Mouse (Mus musculus) neural tube, embryonic 11.5 days (tissue): Measurements from ENCODE around the gene Glo1. TPM values are rescaled to one million over a fixed set of nuclear protein-coding genes. Genes with fewer than 3 reads are reported as not detected.
A peak's percentile ranks its signal among the peaks of the same experiment; 100 is the strongest.

ENCODE experiments used
- ATAC-seq: fragments of 200-750 bp; cut with Nextera tagmentation; 2 replicates; pipeline ENCODE4 v1.8.0; 2017; ENCODE audit warnings: moderate number of reproducible peaks, mild to moderate bottlenecking, moderate TSS enrichment, moderate library complexity; ENCODE audit not compliant: insufficient read depth, low FRiP score, low TSS enrichment
- DNase-seq: peaks from one replicate; pipeline ENCODE4 v3.0.0-alpha.2; 2015; ENCODE audit warnings: low spot score
- H3K27ac ChIP-seq: fragments of 300-500 bp; sonication (generic); 2 replicates; pipeline ENCODE4 v1.5.1; 2014; ENCODE audit warnings: low read depth, mild to moderate bottlenecking, low read length
- H3K27me3 ChIP-seq: fragments of 300-500 bp; sonication (generic); 2 replicates; pipeline ENCODE4 v1.6.1; 2014; ENCODE audit warnings: mild to moderate bottlenecking, low read length, mixed read lengths; ENCODE audit not compliant: control insufficient read depth, insufficient read depth
- H3K36me3 ChIP-seq: fragments of 300-500 bp; sonication (generic); 2 replicates; pipeline ENCODE4 v1.6.1; 2014; ENCODE audit warnings: mild to moderate bottlenecking, low read length, moderate library complexity, mixed read lengths; ENCODE audit not compliant: control insufficient read depth, insufficient read depth
- H3K4me1 ChIP-seq: fragments of 300-500 bp; sonication (generic); 2 replicates; pipeline ENCODE4 v1.6.1; 2014; ENCODE audit warnings: low read length, mixed read lengths; ENCODE audit not compliant: control insufficient read depth, insufficient read depth
- H3K4me2 ChIP-seq: fragments of 300-500 bp; sonication (generic); 2 replicates; pipeline ENCODE4 v1.6.1; 2014; ENCODE audit warnings: low read depth, mild to moderate bottlenecking, moderate library complexity
- H3K4me3 ChIP-seq: fragments of 300-500 bp; sonication (generic); 2 replicates; pipeline ENCODE4 v1.5.1; 2014; ENCODE audit warnings: low read depth, low read length
- H3K9ac ChIP-seq: fragments of 300-500 bp; sonication (generic); 2 replicates; pipeline ENCODE4 v1.6.1; 2014; ENCODE audit warnings: mild to moderate bottlenecking, low read length
- H3K9me3 ChIP-seq: fragments of 300-500 bp; sonication (generic); 2 replicates; pipeline ENCODE4 v1.6.1; 2016; ENCODE audit warnings: low read length; ENCODE audit not compliant: control insufficient read depth
- WGBS: fragments of 180-500 bp; shearing (Covaris S2); extraction: QIAGEN DNeasy Blood & Tissue Kit; methylation state at CpG from one replicate; pipeline ENCODE4 v1.1.7; 2014; 5-methylcytosine and 5-hydroxymethylcytosine counted together
- polyA plus RNA-seq: library from polyadenylated mRNA; unstranded; fragments of >200 nt; fragmentation: Nextera tagmentation; extraction: Ambion mirVana; gene quantifications from 2 replicates; pipeline ENCODE4 v1.2.1, GENCODE M21; 2014

The Glo1 gene
- polyA plus RNA-seq, 1 experiment from 2014 or later = 211 TPM

DNA sequence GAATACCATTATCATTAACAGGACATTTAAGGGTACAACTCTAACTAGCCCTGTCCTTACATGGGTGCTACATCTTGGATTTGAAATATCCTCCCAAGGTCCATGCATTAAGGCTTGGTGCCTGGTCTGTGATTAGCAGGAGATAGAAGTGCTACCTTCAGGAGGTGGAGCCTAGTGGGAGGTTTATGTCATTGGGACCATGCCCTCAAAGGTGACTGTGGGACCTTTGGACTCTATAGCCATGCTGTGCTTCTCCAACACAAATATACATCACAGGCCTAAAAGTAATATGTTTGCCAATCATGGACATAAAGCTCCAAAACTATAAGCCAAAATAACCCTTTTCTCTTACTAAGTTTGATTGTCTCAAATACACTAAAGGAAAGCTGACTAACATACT is 58.2 kb downstream of the Glo1 start:
- Histone ChIP-seq H3K27ac (no peak overlapping the region), H3K4me1 (no peaks in the 10 kb centered on the region), H3K9ac (no peak overlapping the region), H3K4me2 (no peak overlapping the region), H3K36me3 (no peaks in the 10 kb centered on the region), H3K4me3 (no peak overlapping the region), H3K9me3 (no peaks in the 10 kb centered on the region), H3K27me3 (no peaks in the 10 kb centered on the region)
- ATAC-seq = no peak
- no peak for DNase-seq

DNA sequence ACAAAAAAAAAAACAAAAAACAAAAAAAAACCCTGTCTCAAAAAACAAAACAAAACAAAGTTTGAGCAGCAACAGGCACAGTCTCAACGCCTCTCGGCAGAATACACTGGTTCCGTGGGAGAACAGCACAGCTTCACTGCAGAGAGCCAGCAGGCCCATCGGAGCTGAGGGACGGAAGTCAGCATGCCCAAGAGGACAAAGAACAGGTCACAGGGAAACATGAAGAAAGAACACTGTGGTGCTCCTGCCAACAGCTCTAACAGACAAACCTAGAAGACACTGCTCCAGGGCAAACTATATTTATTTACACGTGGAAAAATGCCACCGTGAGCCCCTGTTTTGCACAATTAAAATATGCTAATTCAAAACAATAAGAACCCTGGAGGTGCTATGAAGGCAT is 61.7 kb downstream of the Glo1 start:
- Histone ChIP-seq H3K4me1 (no peaks in the 10 kb centered on the region), H3K9me3 (no peaks in the 10 kb centered on the region), H3K4me3 (no peak overlapping the region), H3K27me3 (no peaks in the 10 kb centered on the region), H3K27ac (no peak overlapping the region), H3K9ac (no peak overlapping the region), H3K36me3 (no peaks in the 10 kb centered on the region), H3K4me2 (no peak overlapping the region)
- DNase-seq = no peak
- 86% methylated on average over 7 of the region's 7 CpGs for WGBS
- no peak for ATAC-seq

DNA sequence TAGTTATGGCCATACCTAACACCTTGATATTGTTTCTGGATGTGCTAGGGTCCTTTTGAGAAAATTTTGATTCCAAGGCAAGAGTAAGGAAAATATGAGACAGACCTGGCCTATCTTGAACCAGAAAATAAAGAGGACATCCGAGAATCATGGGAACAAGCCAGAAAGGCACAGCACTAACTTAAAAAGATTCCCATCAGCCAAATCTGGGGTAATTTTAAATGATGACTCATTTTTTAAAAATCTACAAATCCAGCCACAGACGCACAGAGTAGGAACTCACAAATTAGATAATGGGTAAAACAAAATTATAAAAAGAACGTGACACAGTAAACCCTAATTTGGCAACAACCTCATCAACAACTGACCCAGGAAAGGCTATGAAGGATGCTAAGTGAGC is 62.3 kb downstream of the Glo1 start:
- Histone ChIP-seq H3K36me3 (no peaks in the 10 kb centered on the region), H3K9me3 (no peaks in the 10 kb centered on the region), H3K27ac (no peak overlapping the region), H3K27me3 (no peaks in the 10 kb centered on the region), H3K9ac (no peak overlapping the region), H3K4me1 (no peaks in the 10 kb centered on the region), H3K4me2 (no peak overlapping the region), H3K4me3 (no peak overlapping the region)
- 94% methylated on average over 3 of the region's 3 CpGs for WGBS
- ATAC-seq (no peak), DNase-seq (no peak)

DNA sequence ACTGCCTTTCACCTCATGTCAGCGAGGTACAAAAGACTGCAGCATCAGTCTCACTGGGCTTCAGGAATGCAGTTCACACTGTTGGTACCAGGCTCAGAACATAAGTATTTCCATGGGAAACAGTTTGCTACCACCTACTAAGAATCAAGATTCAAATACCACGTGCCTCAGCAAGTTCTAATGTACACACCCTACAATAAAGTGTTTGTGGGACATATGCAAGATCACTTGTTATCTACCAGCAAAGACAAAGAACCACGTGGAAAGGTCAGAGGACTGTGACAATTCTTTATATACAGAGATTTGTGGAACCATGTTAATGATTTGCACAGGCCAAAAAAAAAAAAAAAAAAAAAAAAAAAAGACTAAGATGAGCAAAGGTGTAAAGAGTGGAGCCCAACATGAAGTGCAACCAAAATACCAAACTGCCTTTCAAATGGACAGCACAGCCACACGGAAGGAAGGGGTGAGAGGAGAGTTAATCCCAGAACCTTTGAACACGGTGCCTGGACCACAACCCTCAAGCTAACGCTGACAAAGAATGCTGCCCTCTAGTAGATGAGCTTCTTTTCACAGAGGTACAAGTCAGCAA is 63.1 kb downstream of the Glo1 start:
- 77% methylated on average over 6 of the region's 6 CpGs for WGBS
- Histone ChIP-seq H3K4me2 (no peak overlapping the region), H3K9me3 (no peaks in the 10 kb centered on the region), H3K4me1 (no peaks in the 10 kb centered on the region), H3K27ac (no peak overlapping the region), H3K4me3 (no peak overlapping the region), H3K9ac (no peak overlapping the region), H3K27me3 (no peaks in the 10 kb centered on the region), H3K36me3 (no peaks in the 10 kb centered on the region)
- no peak for DNase-seq
- no peak for ATAC-seq

DNA sequence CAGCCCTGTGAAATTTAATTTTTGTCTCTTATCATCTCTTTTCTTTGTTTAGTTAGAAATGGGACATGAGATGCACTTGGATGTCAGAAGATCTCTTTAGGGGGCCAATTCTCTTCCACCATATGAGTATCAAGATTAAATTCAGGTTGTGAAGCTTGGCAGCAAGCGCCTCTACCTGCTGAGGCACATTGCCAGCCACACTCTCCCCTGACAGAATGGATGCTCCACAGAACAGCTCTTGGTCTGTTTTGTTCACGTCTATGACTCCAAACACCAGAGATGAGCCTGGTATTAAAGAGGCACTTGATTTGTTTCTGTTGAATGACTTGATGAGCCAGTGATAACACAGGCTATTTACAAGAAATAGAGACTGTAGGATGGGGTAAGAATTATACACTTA is 63.9 kb downstream of the Glo1 start:
- Histone ChIP-seq H3K4me1 (no peaks in the 10 kb centered on the region), H3K9ac (no peak overlapping the region), H3K27ac (no peak overlapping the region), H3K4me3 (no peak overlapping the region), H3K36me3 (no peaks in the 10 kb centered on the region), H3K27me3 (no peaks in the 10 kb centered on the region), H3K9me3 (no peaks in the 10 kb centered on the region), H3K4me2 (no peak overlapping the region)
- WGBS = 88% methylated on average over 2 of the region's 2 CpGs
- DNase-seq = no peak
- no peak for ATAC-seq

DNA sequence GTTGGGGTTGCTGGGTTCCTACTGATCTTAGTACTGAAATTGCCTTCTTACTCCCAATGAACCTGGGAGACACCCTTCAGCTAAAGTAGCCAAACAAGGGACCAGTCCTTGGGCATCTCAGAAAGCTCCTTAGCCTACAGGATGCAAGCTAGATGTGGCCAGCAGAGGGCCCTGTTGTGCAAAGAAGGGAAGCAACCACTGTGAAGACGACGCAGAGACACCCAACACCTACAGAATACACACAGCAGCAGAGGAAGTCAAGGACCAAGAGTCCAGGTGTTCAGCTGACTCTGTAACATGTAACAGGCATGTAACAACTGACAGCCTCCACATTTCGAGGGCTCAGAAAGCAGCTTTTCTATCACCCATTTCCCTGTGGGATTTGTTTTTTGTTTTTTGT is 67.1 kb downstream of the Glo1 start:
- no peaks in the 10 kb centered on the region for H3K27me3 ChIP-seq
- no peak overlapping the region for H3K27ac ChIP-seq
- ATAC-seq (no peak), DNase-seq (peak; percentile 59)
- 38% methylated on average over 3 of the region's 3 CpGs for WGBS
- H3K4me3 ChIP-seq = no peak overlapping the region
- no peak overlapping the region for H3K9ac ChIP-seq
- H3K9me3 ChIP-seq = no peaks in the 10 kb centered on the region
- no peaks in the 10 kb centered on the region for H3K4me1 ChIP-seq
- no peak overlapping the region for H3K4me2 ChIP-seq
- H3K36me3 ChIP-seq = no peaks in the 10 kb centered on the region

DNA sequence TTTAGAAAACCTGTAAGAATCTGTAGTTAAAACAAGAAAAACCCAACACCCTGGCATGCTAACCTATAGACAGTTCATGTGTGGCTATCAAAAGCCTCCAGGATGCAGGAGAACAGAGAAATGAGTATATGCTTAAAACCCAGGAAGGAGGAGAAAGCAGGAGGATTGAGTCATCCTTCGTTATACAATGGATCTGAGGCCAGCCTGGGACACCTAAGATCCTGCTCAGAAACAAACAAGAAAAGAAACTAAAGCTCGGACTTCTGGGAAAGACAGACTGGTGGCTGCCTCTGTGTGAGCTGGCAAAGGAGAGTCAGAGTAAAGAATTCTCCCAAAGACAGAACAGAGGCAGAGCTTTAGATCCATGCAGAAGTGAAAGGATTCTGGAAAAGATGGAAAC is 68.0 kb downstream of the Glo1 start:
- no peaks in the 10 kb centered on the region for H3K4me1 ChIP-seq
- no peak for ATAC-seq
- no peaks in the 10 kb centered on the region for H3K9me3 ChIP-seq
- no peak overlapping the region for H3K9ac ChIP-seq
- DNase-seq = no peak
- no peaks in the 10 kb centered on the region for H3K36me3 ChIP-seq
- no peak overlapping the region for H3K4me3 ChIP-seq
- no peaks in the 10 kb centered on the region for H3K27me3 ChIP-seq
- H3K4me2 ChIP-seq = no peak overlapping the region
- WGBS = 90% methylated on average over 2 of the region's 2 CpGs
- no peak overlapping the region for H3K27ac ChIP-seq

DNA sequence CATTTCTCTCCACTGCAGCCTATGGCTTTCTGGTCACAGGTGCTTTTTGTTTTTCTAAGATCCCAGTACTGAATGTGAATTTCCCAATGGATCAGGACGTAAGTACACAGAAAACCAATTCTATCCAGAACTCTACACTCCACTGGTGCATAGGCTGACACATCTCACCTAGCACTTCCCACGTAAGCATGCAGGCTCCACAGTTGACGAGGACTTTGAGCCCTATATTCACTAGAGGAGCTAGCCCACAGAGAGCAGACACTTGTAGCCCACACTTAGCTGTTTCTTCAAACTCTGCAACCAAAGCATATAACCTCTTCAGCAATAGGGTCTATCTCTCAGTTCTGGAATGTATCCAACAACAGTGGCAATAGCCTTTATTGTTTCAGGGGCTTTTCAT is 70.2 kb downstream of the Glo1 start:
- 86% methylated on average over 3 of the region's 3 CpGs for WGBS
- ATAC-seq (no peak), DNase-seq (no peak)
- H3K9me3 ChIP-seq = no peaks in the 10 kb centered on the region
- no peak overlapping the region for H3K4me3 ChIP-seq
- H3K4me1 ChIP-seq = no peaks in the 10 kb centered on the region
- H3K4me2 ChIP-seq = no peak overlapping the region
- H3K36me3 ChIP-seq = no peaks in the 10 kb centered on the region
- H3K27me3 ChIP-seq = no peaks in the 10 kb centered on the region
- H3K9ac ChIP-seq = no peak overlapping the region
- H3K27ac ChIP-seq = no peak overlapping the region

DNA sequence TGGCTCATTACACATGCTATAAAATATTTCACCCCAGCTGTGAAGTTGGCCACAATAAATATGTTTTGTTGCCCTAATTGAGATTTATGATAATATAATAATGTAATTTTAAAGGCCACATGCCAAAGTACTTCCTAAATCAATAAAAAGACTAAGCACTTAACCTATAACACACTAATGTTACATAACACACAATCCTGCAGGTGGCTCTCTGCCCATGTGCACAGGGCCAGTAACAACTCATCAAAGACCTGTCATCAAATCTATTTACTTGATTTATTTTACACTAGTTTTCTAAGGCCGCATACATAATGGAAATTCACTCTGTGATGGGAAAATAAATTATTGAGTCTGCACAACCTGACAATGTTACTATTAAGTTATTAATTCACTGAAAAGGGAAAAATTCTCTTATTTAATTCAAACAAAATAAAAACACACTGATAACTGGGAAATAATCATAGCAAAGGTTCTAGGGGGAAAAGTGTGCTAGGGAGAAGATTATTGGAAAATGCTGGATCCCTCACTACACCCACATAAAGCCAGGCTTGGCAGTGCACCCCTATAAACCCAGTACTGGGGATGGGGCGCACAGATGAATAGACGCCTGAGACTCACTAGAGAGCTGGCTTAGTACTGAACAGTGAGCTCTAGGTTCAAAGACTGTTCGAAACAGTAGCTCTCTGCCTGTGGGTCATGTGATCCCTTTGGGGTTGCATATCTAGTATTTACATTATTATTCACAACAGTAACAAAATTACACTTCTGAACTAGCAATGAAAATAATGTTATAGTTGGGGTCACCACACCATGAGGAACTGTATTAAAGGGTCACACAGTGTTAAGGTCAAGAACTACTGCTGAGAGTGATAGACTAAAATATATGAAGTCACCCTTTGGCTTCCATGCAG is 73.4 kb downstream of the Glo1 start:
- Histone ChIP-seq H3K27me3 (no peaks in the 10 kb centered on the region), H3K4me1 (no peaks in the 10 kb centered on the region), H3K36me3 (no peaks in the 10 kb centered on the region), H3K9me3 (no peaks in the 10 kb centered on the region), H3K4me3 (no peak overlapping the region), H3K27ac (no peak overlapping the region), H3K4me2 (no peak overlapping the region), H3K9ac (no peak overlapping the region)
- DNase-seq (no peak), ATAC-seq (no peak)
- 87% methylated on average over 4 of the region's 4 CpGs for WGBS
